Comparison of ENCODE assay signal across 8 mouse cellular contexts in genomic region chr9:69472724-69473123, GRCm38 (mm10). TPM values are rescaled to one million over a fixed set of nuclear protein-coding genes. Genes with fewer than 3 reads are reported as not detected.
DNase-seq lines count a peak whose midpoint lies in the region; ATAC-seq and TF ChIP-seq lines count a peak whose summit lies in the region.

No protein-coding gene starts in this region.

- H3K4me2 ChIP-seq in neural tube, embryonic 15.5 days = no peak overlapping the region
- H3K4me2 ChIP-seq in kidney, embryonic 16.5 days (replicated peaks; ENCODE audit: low read depth, low read length) = no peak overlapping the region
- no peak overlapping the region for H3K4me2 ChIP-seq in forebrain, embryonic 14.5 days (ENCODE audit: low read length)

- no peak for TF ChIP-seq POLR2A in small intestine, adult 2 months (IDR thresholded peaks at IDR 0.05; ENCODE audit: low read depth, low read length)

- H3K36me3 ChIP-seq in neural tube, embryonic 15.5 days = no peaks in the 10 kb centered on the region
- H3K36me3 ChIP-seq in kidney, embryonic 16.5 days (ENCODE audit: insufficient read depth, low read length) = peaks cover 12% of the 10 kb centered on the region; the same call in 1 of the 2 replicates
- peaks cover 80% of the 10 kb centered on the region for H3K36me3 ChIP-seq in small intestine, adult 2 months (ENCODE audit: control insufficient read depth, insufficient read depth, low read length)
- H3K36me3 ChIP-seq in forebrain, embryonic 10.5 days (replicated peaks) = no peaks in the 10 kb centered on the region
- no peaks in the 10 kb centered on the region for H3K36me3 ChIP-seq in forebrain, embryonic 14.5 days (ENCODE audit: control insufficient read depth, insufficient read depth, low read length)

- no peak for DNase-seq in neural tube, embryonic 10.5 days (ENCODE audit: extremely low spot score, low spot score)
- peak; percentile 98 for DNase-seq in heart, adult 11 months
- no peak for DNase-seq in forebrain, embryonic 10.5 days (ENCODE audit: extremely low spot score, low spot score)
- no peak for DNase-seq in thymus, postnatal 10 days (ENCODE audit: low spot score in 2 of 2)
- no peak for DNase-seq in forebrain, embryonic 14.5 days (ENCODE audit: low spot score)

- no peaks in the 10 kb centered on the region for H3K27me3 ChIP-seq in neural tube, embryonic 15.5 days (replicated peaks)
- H3K27me3 ChIP-seq in kidney, embryonic 16.5 days (ENCODE audit: insufficient read depth, low read length) = no peaks in the 10 kb centered on the region
- no peaks in the 10 kb centered on the region for H3K27me3 ChIP-seq in small intestine, adult 2 months (ENCODE audit: control insufficient read depth, insufficient read depth, low read length)
- H3K27me3 ChIP-seq in forebrain, embryonic 10.5 days (ENCODE audit: poor library complexity, severe bottlenecking) = peaks cover 10% of the 10 kb centered on the region
- H3K27me3 ChIP-seq in forebrain, embryonic 14.5 days (replicated peaks; ENCODE audit: control insufficient read depth, insufficient read depth, low read length) = no peaks in the 10 kb centered on the region

- no peak for ATAC-seq in neural tube, embryonic 15.5 days (ENCODE audit: low FRiP score)
- ATAC-seq in kidney, embryonic 16.5 days (ENCODE audit: low FRiP score, low TSS enrichment) = peak; percentile 35; the same call in 1 of the 2 replicates
- ATAC-seq in forebrain, embryonic 14.5 days = no peak

- peaks cover 44% of the 10 kb centered on the region for H3K4me1 ChIP-seq in neural tube, embryonic 15.5 days
- peaks cover 72% of the 10 kb centered on the region for H3K4me1 ChIP-seq in kidney, embryonic 16.5 days (ENCODE audit: insufficient read depth, low read length)
- peaks cover 18% of the 10 kb centered on the region; the same call in 1 of the 2 replicates for H3K4me1 ChIP-seq in small intestine, adult 2 months (ENCODE audit: control insufficient read depth, insufficient read depth, insufficient read length, low read length)
- H3K4me1 ChIP-seq in forebrain, embryonic 10.5 days = peaks cover 41% of the 10 kb centered on the region
- H3K4me1 ChIP-seq in forebrain, embryonic 14.5 days (ENCODE audit: control insufficient read depth, insufficient read depth, low read length) = peaks cover 10% of the 10 kb centered on the region

- H3K27ac ChIP-seq in neural tube, embryonic 15.5 days (replicated peaks) = peak overlapping the region; percentile 43; the same call in 1 of the 2 replicates
- peak overlapping the region; percentile 73 for H3K27ac ChIP-seq in kidney, embryonic 16.5 days (ENCODE audit: low read length)
- peak overlapping the region; percentile 25; the same call in 1 of the 2 replicates for H3K27ac ChIP-seq in small intestine, adult 2 months (ENCODE audit: insufficient read depth, low read depth, low read length)
- H3K27ac ChIP-seq in forebrain, embryonic 10.5 days = no peak overlapping the region
- H3K27ac ChIP-seq in forebrain, embryonic 14.5 days (ENCODE audit: low read depth, low read length) = no peak overlapping the region

- no peaks in the 10 kb centered on the region for H3K9me3 ChIP-seq in neural tube, embryonic 15.5 days (replicated peaks)
- H3K9me3 ChIP-seq in kidney, embryonic 16.5 days (ENCODE audit: low read length) = no peaks in the 10 kb centered on the region
- no peaks in the 10 kb centered on the region for H3K9me3 ChIP-seq in forebrain, embryonic 10.5 days
- H3K9me3 ChIP-seq in forebrain, embryonic 14.5 days (replicated peaks; ENCODE audit: control insufficient read depth, low read length) = no peaks in the 10 kb centered on the region

- no peak overlapping the region for H3K9ac ChIP-seq in neural tube, embryonic 15.5 days (replicated peaks)
- no peak overlapping the region for H3K9ac ChIP-seq in kidney, embryonic 16.5 days (replicated peaks; ENCODE audit: low read length)
- no peak overlapping the region for H3K9ac ChIP-seq in forebrain, embryonic 14.5 days (ENCODE audit: low read length)

- WGBS in neural tube, embryonic 15.5 days = 77% methylated on average over 6 of the region's 6 CpGs
- 41% methylated on average over 6 of the region's 6 CpGs for WGBS in kidney, embryonic 16.5 days
- WGBS in small intestine, adult 2 months = 60% methylated on average over 6 of the region's 6 CpGs
- WGBS in forebrain, embryonic 10.5 days = 89% methylated on average over 6 of the region's 6 CpGs
- 86% methylated on average over 6 of the region's 6 CpGs for WGBS in forebrain, embryonic 14.5 days

- no peak overlapping the region for H3K4me3 ChIP-seq in neural tube, embryonic 15.5 days (replicated peaks)
- no peak overlapping the region for H3K4me3 ChIP-seq in kidney, embryonic 16.5 days (ENCODE audit: low read length)
- H3K4me3 ChIP-seq in small intestine, adult 2 months (ENCODE audit: low read depth, low read length) = no peak overlapping the region
- H3K4me3 ChIP-seq in forebrain, embryonic 10.5 days = no peak overlapping the region
- no peak overlapping the region for H3K4me3 ChIP-seq in forebrain, embryonic 14.5 days (ENCODE audit: low read depth, low read length)

- TF ChIP-seq CTCF in small intestine, adult 2 months (IDR thresholded peaks at IDR 0.05; ENCODE audit: extremely low read depth, insufficient read length, insufficient replicate concordance, low read depth, low read length) = no peak

RNA-seq across cellular contexts. Expression of gene Anxa2, which starts 19.3 kb away (rescaled TPM):
- polyA plus RNA-seq in neural tube, embryonic 15.5 days (2015; fragmentation: Nextera tagmentation; extraction: Ambion mirVana) = 251 and 335 TPM in 2 replicates
- 669 and 753 TPM in 2 replicates for polyA plus RNA-seq in kidney, embryonic 16.5 days (2015; fragmentation: Nextera tagmentation; extraction: Ambion mirVana)
- 269 and 791 TPM in 2 replicates for polyA plus RNA-seq in small intestine, adult 2 months (2012; rRNA removed)
- 91.9 and 100 TPM in 2 replicates for polyA plus RNA-seq in forebrain, embryonic 10.5 days (2016; fragmentation: Nextera tagmentation; extraction: Ambion mirVana)
- polyA plus RNA-seq in forebrain, embryonic 14.5 days (2014; fragmentation: Nextera tagmentation; extraction: Ambion mirVana) = 109 and 118 TPM in 2 replicates

Comparison
In these comparisons a context has a peak if more than half of its experiments do, and no peak if none do; other contexts are left out.
1. H3K27ac ChIP-seq: peak in neural tube, embryonic 15.5 days (single experiment), kidney, embryonic 16.5 days (single experiment) and small intestine, adult 2 months (single experiment); none in forebrain, embryonic 10.5 days (single experiment) and forebrain, embryonic 14.5 days (single experiment).